Mouse (Mus musculus) ovary, adult 18-20 months (tissue): ENCODE results near the gene Zbtb37.
"Not testable (repeated sequence)": the region's sequence is repeated elsewhere in the genome, so short reads cannot be mapped to it uniquely, and the experiment has no call there.

Experiments
- DNase-seq: peaks from one replicate; pipeline ENCODE4 v3.0.0; 2022; ENCODE audit warnings: low spot score, mixed read lengths

The Zbtb37 gene

GRCm38 (mm10) chr1:161032345-161032744, 2.3 kb downstream of the Zbtb37 start:
- DNase-seq: peak; percentile 58

- no peak for DNase-seq
These were observed 2.8 kb downstream of the Zbtb37 start for GRCm38 (mm10) chr1:161031881-161032280.

GRCm38 (mm10) chr1:161030058-161030457, 4.6 kb downstream of the Zbtb37 start:
- DNase-seq: no peak

- not testable (repeated sequence) for DNase-seq
These were observed 6.2 kb downstream of the Zbtb37 start for GRCm38 (mm10) chr1:161028427-161028826.

GRCm38 (mm10) chr1:161027196-161027595, 7.5 kb downstream of the Zbtb37 start:
- DNase-seq: no peak

- no peak for DNase-seq
These were observed 9.0 kb downstream of the Zbtb37 start for GRCm38 (mm10) chr1:161025410-161026210.

GRCm38 (mm10) chr1:161020051-161020450, 14.6 kb downstream of the Zbtb37 start:
- DNase-seq: no peak

GRCm38 (mm10) chr1:161016378-161016777, 18.3 kb downstream of the Zbtb37 start:
- no peak for DNase-seq

- DNase-seq: no peak
These were observed 24.2 kb downstream of the Zbtb37 start for GRCm38 (mm10) chr1:161010436-161010835.

- no peak for DNase-seq
These were observed 26.6 kb downstream of the Zbtb37 start for GRCm38 (mm10) chr1:161008038-161008437.

- DNase-seq: no peak
These were observed 28.2 kb downstream of the Zbtb37 start for GRCm38 (mm10) chr1:161006471-161006870.

GRCm38 (mm10) chr1:161005526-161005925, 29.1 kb downstream of the Zbtb37 start:
- DNase-seq: no peak

GRCm38 (mm10) chr1:161004942-161005341, 29.7 kb downstream of the Zbtb37 start:
- DNase-seq: no peak

- no peak for DNase-seq
These were observed 40.8 kb downstream of the Zbtb37 start for GRCm38 (mm10) chr1:160993851-160994250.

- DNase-seq: no peak
These were observed 45.3 kb downstream of the Zbtb37 start for GRCm38 (mm10) chr1:160989395-160989794.

- DNase-seq: no peak
These were observed 47.6 kb downstream of the Zbtb37 start for GRCm38 (mm10) chr1:160986881-160987635.

- DNase-seq: no peak
These were observed 49.2 kb downstream of the Zbtb37 start for GRCm38 (mm10) chr1:160985477-160985876.

GRCm38 (mm10) chr1:160984731-160985130, 49.9 kb downstream of the Zbtb37 start:
- DNase-seq: not testable (repeated sequence)

GRCm38 (mm10) chr1:160982887-160983286, 51.8 kb downstream of the Zbtb37 start:
- DNase-seq: no peak

GRCm38 (mm10) chr1:160981337-160981736, 53.3 kb downstream of the Zbtb37 start:
- no peak for DNase-seq

- DNase-seq: no peak
These were observed 54.0 kb downstream of the Zbtb37 start for GRCm38 (mm10) chr1:160980537-160981234.

GRCm38 (mm10) chr1:160980021-160980420, 54.6 kb downstream of the Zbtb37 start:
- DNase-seq: no peak
